Mouse (Mus musculus) neural tube, embryonic 12.5 days (tissue): ENCODE results near the gene Hmbs. TPM values are rescaled to one million over a fixed set of nuclear protein-coding genes. Genes with fewer than 3 reads are reported as not detected.
"Not testable (repeated sequence)": the region's sequence is repeated elsewhere in the genome, so short reads cannot be mapped to it uniquely, and the experiment has no call there.

Experiments used
- ATAC-seq: fragments of 200-750 bp; cut with Nextera tagmentation; 2 replicates; pipeline ENCODE4 v1.8.0; 2017; ENCODE audit warnings: low read depth, mild to moderate bottlenecking, moderate TSS enrichment, moderate library complexity; ENCODE audit not compliant: low FRiP score
- H3K27ac ChIP-seq: fragments of 300-500 bp; sonication (generic); 2 replicates; pipeline ENCODE4 v1.5.1; 2016
- H3K27me3 ChIP-seq: fragments of 300-500 bp; sonication (generic); replicated peaks from 2 replicates; pipeline ENCODE4 v1.6.1; 2016; ENCODE audit warnings: mild to moderate bottlenecking
- H3K36me3 ChIP-seq: fragments of 300-500 bp; sonication (generic); 2 replicates; pipeline ENCODE4 v1.6.1; 2016; ENCODE audit warnings: mild to moderate bottlenecking
- H3K4me1 ChIP-seq: fragments of 300-500 bp; sonication (generic); 2 replicates; pipeline ENCODE4 v1.6.1; 2016
- H3K4me2 ChIP-seq: fragments of 300-500 bp; sonication (generic); replicated peaks from 2 replicates; pipeline ENCODE4 v1.6.1; 2016; ENCODE audit warnings: mild to moderate bottlenecking
- H3K4me3 ChIP-seq: fragments of 300-500 bp; sonication (generic); 2 replicates; pipeline ENCODE4 v1.5.1; 2016
- H3K9ac ChIP-seq: fragments of 300-500 bp; sonication (generic); 2 replicates; pipeline ENCODE4 v1.6.1; 2016; ENCODE audit warnings: mild to moderate bottlenecking
- H3K9me3 ChIP-seq: fragments of 300-500 bp; sonication (generic); 2 replicates; pipeline ENCODE4 v1.6.1; 2016; ENCODE audit warnings: mild to moderate bottlenecking
- WGBS: fragments of 180-500 bp; shearing (Covaris S2); methylation state at CpG from one replicate; pipeline ENCODE4 v1.1.7; 2016; 5-methylcytosine and 5-hydroxymethylcytosine counted together
- polyA plus RNA-seq: library from polyadenylated mRNA; unstranded; fragments of >200 nt; fragmentation: Nextera tagmentation; extraction: Ambion mirVana; gene quantifications from 2 replicates; pipeline ENCODE4 v1.2.1, GENCODE M21; 2016

The Hmbs gene
- polyA plus RNA-seq, 1 experiment from 2014 or later, result 95.0 TPM

GRCm38 (mm10) chr9:44327926-44328325, 16.1 kb downstream of the Hmbs start:
- H3K36me3 ChIP-seq, result peaks cover 33% of the 10 kb centered on the region
- 91% methylated on average over 5 of the region's 5 CpGs for WGBS
- H3K27me3 ChIP-seq, result no peaks in the 10 kb centered on the region
- no peaks in the 10 kb centered on the region for H3K9me3 ChIP-seq
- H3K4me2 ChIP-seq, result peak overlapping the region; percentile 83
- H3K27ac ChIP-seq, result no peak overlapping the region
- no peak for ATAC-seq
- H3K4me1 ChIP-seq, result peaks cover 12% of the 10 kb centered on the region
- peak overlapping the region; percentile 77; the same call in 1 of the 2 replicates for H3K9ac ChIP-seq
- peak overlapping the region; percentile 78; the same call in 1 of the 2 replicates for H3K4me3 ChIP-seq

- peaks cover 26% of the 10 kb centered on the region for H3K36me3 ChIP-seq
- peak overlapping the region; percentile 83 for H3K4me2 ChIP-seq
- H3K27me3 ChIP-seq, result no peaks in the 10 kb centered on the region
- H3K4me3 ChIP-seq, result peak overlapping the region; percentile 78
- 1% methylated on average over 22 of the region's 22 CpGs for whole genome bisulfite sequencing
- no peaks in the 10 kb centered on the region for H3K9me3 ChIP-seq
- ATAC-seq, result peak; percentile 37
- H3K27ac ChIP-seq, result peak overlapping the region; percentile 60; the same call in 1 of the 2 replicates
- peak overlapping the region; percentile 77 for H3K9ac ChIP-seq
- peaks cover 12% of the 10 kb centered on the region for H3K4me1 ChIP-seq
Measured at GRCm38 (mm10) chr9:44327064-44327711, 16.8 kb downstream of the Hmbs start.

GRCm38 (mm10) chr9:44326371-44327063, 17.5 kb downstream of the Hmbs start:
- H3K27me3 ChIP-seq, result no peaks in the 10 kb centered on the region
- under 1% methylated on average over 38 of the region's 38 CpGs for WGBS
- H3K4me3 ChIP-seq, result peak overlapping the region; percentile 78

GRCm38 (mm10) chr9:44325768-44326370, 18.2 kb downstream of the Hmbs start, which contains the start of gene Dpagt1:
Dpagt1 (plus strand) TSS chr9:44326019.
- H3K4me2 ChIP-seq, result peak within 1 kb of the TSS; percentile 83
- no peaks in the 10 kb centered on the region for H3K9me3 ChIP-seq
- H3K36me3 ChIP-seq, result peaks cover 18% of the 10 kb centered on the region
- peak within 1 kb of the TSS; percentile 78 for H3K4me3 ChIP-seq
- ATAC-seq, result no peak; the same call in 1 of the 2 replicates
- no peaks in the 10 kb centered on the region for H3K27me3 ChIP-seq
- H3K4me1 ChIP-seq, result peaks cover 14% of the 10 kb centered on the region
- H3K9ac ChIP-seq, result peak within 1 kb of the TSS; percentile 77
- 9% methylated on average over 12 of the region's 12 CpGs for WGBS
- peak within 1 kb of the TSS; percentile 60 for H3K27ac ChIP-seq

More at GRCm38 (mm10) chr9:44326371-44327063, 17.5 kb downstream of the Hmbs start:
- H3K27ac ChIP-seq, result peak overlapping the region; percentile 60
- H3K4me2 ChIP-seq, result peak overlapping the region; percentile 83
- ATAC-seq, result peak; percentile 93
- peaks cover 12% of the 10 kb centered on the region for H3K4me1 ChIP-seq
- H3K9me3 ChIP-seq, result no peaks in the 10 kb centered on the region
- peaks cover 20% of the 10 kb centered on the region for H3K36me3 ChIP-seq
- peak overlapping the region; percentile 77 for H3K9ac ChIP-seq

- WGBS, result 60% methylated on average over 7 of the region's 8 CpGs
- not testable (repeated sequence) for H3K27ac ChIP-seq, H3K27me3 ChIP-seq, H3K4me3 ChIP-seq, ATAC-seq, H3K9me3 ChIP-seq
- Histone ChIP-seq H3K36me3 (peaks cover 11% of the 10 kb centered on the region), H3K9ac (0 out of 2 replicates have a peak overlapping the region, but pooled peaks have one; percentile 29), H3K4me1 (peaks cover 19% of the 10 kb centered on the region), H3K4me2 (peak overlapping the region; percentile 83)
Measured at GRCm38 (mm10) chr9:44325032-44325767, 18.8 kb downstream of the Hmbs start.

GRCm38 (mm10) chr9:44324147-44324546, 19.9 kb downstream of the Hmbs start:
- no peak for ATAC-seq
- Histone ChIP-seq H3K4me2 (no peak overlapping the region), H3K4me3 (no peak overlapping the region), H3K27me3 (no peaks in the 10 kb centered on the region), H3K9me3 (no peaks in the 10 kb centered on the region), H3K4me1 (peaks cover 23% of the 10 kb centered on the region), H3K9ac (no peak overlapping the region), H3K27ac (no peak overlapping the region), H3K36me3 (peaks cover 4% of the 10 kb centered on the region; the same call in 1 of the 2 replicates)
- 67% methylated on average over 6 of the region's 6 CpGs for WGBS

- H3K9me3 ChIP-seq, H3K27me3 ChIP-seq: not testable (repeated sequence)
Measured at GRCm38 (mm10) chr9:44323656-44324055, 20.4 kb downstream of the Hmbs start.

GRCm38 (mm10) chr9:44320799-44321133, 23.3 kb downstream of the Hmbs start:
- Histone ChIP-seq H3K27me3 (no peaks in the 10 kb centered on the region), H3K4me2 (peak overlapping the region; percentile 94), H3K4me3 (peak overlapping the region; percentile 88; the same call in 1 of the 2 replicates), H3K36me3 (peaks cover 13% of the 10 kb centered on the region), H3K9me3 (no peaks in the 10 kb centered on the region), H3K9ac (peak overlapping the region; percentile 39; the same call in 1 of the 2 replicates), H3K27ac (0 out of 2 replicates have a peak overlapping the region, but pooled peaks have one; percentile 38), H3K4me1 (peaks cover 32% of the 10 kb centered on the region)
- ATAC-seq, result no peak
- WGBS, result 25% methylated on average over 6 of the region's 6 CpGs

More at GRCm38 (mm10) chr9:44323656-44324055, 20.4 kb downstream of the Hmbs start:
- not testable (repeated sequence) for H3K4me3 ChIP-seq, H3K36me3 ChIP-seq, ATAC-seq, H3K9ac ChIP-seq, H3K27ac ChIP-seq, H3K4me2 ChIP-seq
- WGBS, result 83% methylated on average over 4 of the region's 4 CpGs
- peaks cover 28% of the 10 kb centered on the region for H3K4me1 ChIP-seq

- Histone ChIP-seq H3K4me2 (peak within 1 kb of the TSS; percentile 94), H3K36me3 (peaks cover 19% of the 10 kb centered on the region), H3K27ac (peak within 1 kb of the TSS; percentile 51; the same call in 1 of the 2 replicates), H3K9ac (peak within 1 kb of the TSS; percentile 83), H3K4me1 (peaks cover 30% of the 10 kb centered on the region), H3K27me3 (no peaks in the 10 kb centered on the region), H3K4me3 (peak within 1 kb of the TSS; percentile 88), H3K9me3 (no peaks in the 10 kb centered on the region)
- ATAC-seq, result peak; percentile 96
- under 1% methylated on average over 67 of the region's 67 CpGs for WGBS
Measured at GRCm38 (mm10) chr9:44319887-44320798, 23.9 kb downstream of the Hmbs start, which contains the start of gene C2cd2l. C2cd2l (minus strand) TSS chr9:44320285.

- ATAC-seq, result peak; percentile 4; the same call in 1 of the 2 replicates
- Histone ChIP-seq H3K9ac (peak overlapping the region; percentile 83), H3K9me3 (no peaks in the 10 kb centered on the region), H3K27ac (peak overlapping the region; percentile 51; the same call in 1 of the 2 replicates), H3K36me3 (peaks cover 27% of the 10 kb centered on the region), H3K4me2 (peak overlapping the region; percentile 94), H3K4me1 (peaks cover 30% of the 10 kb centered on the region), H3K4me3 (peak overlapping the region; percentile 88), H3K27me3 (no peaks in the 10 kb centered on the region)
- WGBS, result 2% methylated on average over 37 of the region's 37 CpGs
Measured at GRCm38 (mm10) chr9:44319105-44319886, 24.7 kb downstream of the Hmbs start.
